Mouse (Mus musculus): ENCODE measurements around the gene Tmem119. TPM values are rescaled to one million over a fixed set of nuclear protein-coding genes. Genes with fewer than 3 reads are reported as not detected.

The Tmem119 gene
- total and polyA plus RNA-seq, 2 experiments from 2014 or later = 12.4 to 28.4 TPM

- DNase-seq (ENCODE audit: low spot score) = no peak
- Histone ChIP-seq H3K27me3 (ENCODE audit: control insufficient read depth, insufficient read depth, low read length) (peaks cover 25% of the 10 kb centered on the region), H3K4me3 (ENCODE audit: low read depth, low read length) (no peak overlapping the region), H3K27ac (ENCODE audit: low read depth) (0 out of 2 replicates have a peak overlapping the region, but pooled peaks have one; percentile 30), H3K36me3 (replicated peaks; ENCODE audit: control insufficient read depth, insufficient read depth, low read length) (no peaks in the 10 kb centered on the region), H3K9me3 (replicated peaks; ENCODE audit: control insufficient read depth, low read length) (no peaks in the 10 kb centered on the region), H3K4me1 (ENCODE audit: control insufficient read depth, insufficient read depth) (no peaks in the 10 kb centered on the region), H3K4me2 (ENCODE audit: low read depth, low read length) (peak overlapping the region; percentile 33; the same call in 1 of the 2 replicates), H3K9ac (replicated peaks; ENCODE audit: low read depth, low read length) (no peak overlapping the region)
- no peak for ATAC-seq (ENCODE audit: insufficient read depth, low read depth)
- WGBS = 19% methylated on average over 19 of the region's 19 CpGs
- TF ChIP-seq CTCF (IDR thresholded peaks at IDR 0.05; ENCODE audit: low read depth) (no peak), EP300 (IDR thresholded peaks at IDR 0.05; ENCODE audit: low read depth) (no peak)
Observed at GRCm38 (mm10) chr5:113797149-113797882, 3.0 kb downstream of the Tmem119 start.

DNA sequence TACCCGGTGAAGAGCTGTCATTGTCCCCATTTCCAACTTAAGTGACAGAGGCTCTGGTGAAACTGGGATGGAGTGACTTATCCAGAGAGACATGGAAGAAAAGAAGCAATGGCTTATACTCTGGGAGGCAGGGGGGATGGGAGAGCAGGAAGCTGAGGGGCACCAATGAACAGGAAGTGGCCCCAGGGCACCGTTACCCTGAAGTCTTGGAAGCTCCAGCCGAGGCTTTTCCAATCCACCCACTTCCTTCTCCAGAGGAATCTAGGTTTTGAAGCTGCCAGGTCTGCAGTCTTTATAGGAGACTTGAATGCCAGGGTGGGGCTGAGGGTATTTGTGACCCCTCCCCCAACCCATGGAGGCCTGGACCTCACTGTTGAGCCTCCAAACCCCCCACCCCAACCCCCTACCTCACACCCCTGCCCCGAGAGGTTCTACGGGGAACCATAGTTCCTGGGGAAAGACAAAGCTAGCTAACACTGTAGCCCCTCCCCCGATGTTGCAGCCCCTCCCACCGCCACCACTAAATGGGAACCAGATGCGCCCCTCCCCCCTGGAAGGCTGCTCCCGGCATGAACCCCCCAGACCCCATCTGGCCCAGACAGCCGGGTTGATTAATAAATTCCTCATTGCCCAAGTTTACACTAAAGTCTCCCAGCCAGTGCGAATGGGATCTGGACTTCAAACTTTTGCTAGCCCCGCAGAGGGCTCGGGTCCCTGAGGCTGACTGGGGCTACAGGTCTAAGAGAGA lies 3.7 kb downstream of the Tmem119 start:
- ATAC-seq (ENCODE audit: insufficient read depth, low read depth) (no peak), DNase-seq (ENCODE audit: low spot score) (no peak)
- no peak overlapping the region for H3K27ac ChIP-seq (ENCODE audit: low read depth)
- H3K36me3 ChIP-seq (replicated peaks; ENCODE audit: control insufficient read depth, insufficient read depth, low read length) = no peaks in the 10 kb centered on the region
- H3K4me3 ChIP-seq (ENCODE audit: low read depth, low read length) = no peak overlapping the region
- H3K9me3 ChIP-seq (replicated peaks; ENCODE audit: control insufficient read depth, low read length) = no peaks in the 10 kb centered on the region
- H3K9ac ChIP-seq (replicated peaks; ENCODE audit: low read depth, low read length) = no peak overlapping the region
- 12% methylated on average over 13 of the region's 13 CpGs for WGBS
- peak overlapping the region; percentile 33; the same call in 1 of the 2 replicates for H3K4me2 ChIP-seq (ENCODE audit: low read depth, low read length)
- TF ChIP-seq EP300 (IDR thresholded peaks at IDR 0.05; ENCODE audit: low read depth) (no peak), CTCF (IDR thresholded peaks at IDR 0.05; ENCODE audit: low read depth) (no peak)
- no peaks in the 10 kb centered on the region for H3K4me1 ChIP-seq (ENCODE audit: control insufficient read depth, insufficient read depth)
- peaks cover 25% of the 10 kb centered on the region for H3K27me3 ChIP-seq (ENCODE audit: control insufficient read depth, insufficient read depth, low read length)

- TF ChIP-seq EP300 (IDR thresholded peaks at IDR 0.05; ENCODE audit: low read depth) (no peak), CTCF (IDR thresholded peaks at IDR 0.05; ENCODE audit: low read depth) (no peak)
- H3K27ac ChIP-seq (ENCODE audit: low read depth) = no peak overlapping the region
- DNase-seq (ENCODE audit: low spot score) = no peak
- no peak for ATAC-seq (ENCODE audit: insufficient read depth, low read depth)
- no peaks in the 10 kb centered on the region for H3K36me3 ChIP-seq (replicated peaks; ENCODE audit: control insufficient read depth, insufficient read depth, low read length)
- H3K4me1 ChIP-seq (ENCODE audit: control insufficient read depth, insufficient read depth) = no peaks in the 10 kb centered on the region
- no peak overlapping the region for H3K9ac ChIP-seq (replicated peaks; ENCODE audit: low read depth, low read length)
- H3K9me3 ChIP-seq (replicated peaks; ENCODE audit: control insufficient read depth, low read length) = no peaks in the 10 kb centered on the region
- 67% methylated on average over 16 of the region's 16 CpGs for WGBS
- no peaks in the 10 kb centered on the region for H3K27me3 ChIP-seq (ENCODE audit: control insufficient read depth, insufficient read depth, low read length)
- no peak overlapping the region for H3K4me2 ChIP-seq (ENCODE audit: low read depth, low read length)
- H3K4me3 ChIP-seq (ENCODE audit: low read depth, low read length) = no peak overlapping the region
Observed at GRCm38 (mm10) chr5:113791197-113792095, 8.9 kb downstream of the Tmem119 start.

GRCm38 (mm10) chr5:113790453-113791196 lies 9.7 kb downstream of the Tmem119 start:
- Histone ChIP-seq H3K9me3 (replicated peaks; ENCODE audit: control insufficient read depth, low read length) (no peaks in the 10 kb centered on the region), H3K4me2 (ENCODE audit: low read depth, low read length) (no peak overlapping the region), H3K27me3 (ENCODE audit: control insufficient read depth, insufficient read depth, low read length) (no peaks in the 10 kb centered on the region), H3K27ac (ENCODE audit: low read depth) (no peak overlapping the region), H3K9ac (replicated peaks; ENCODE audit: low read depth, low read length) (no peak overlapping the region), H3K4me1 (ENCODE audit: control insufficient read depth, insufficient read depth) (no peaks in the 10 kb centered on the region), H3K4me3 (ENCODE audit: low read depth, low read length) (no peak overlapping the region), H3K36me3 (replicated peaks; ENCODE audit: control insufficient read depth, insufficient read depth, low read length) (no peaks in the 10 kb centered on the region)
- TF ChIP-seq CTCF (IDR thresholded peaks at IDR 0.05; ENCODE audit: low read depth) (no peak), EP300 (IDR thresholded peaks at IDR 0.05; ENCODE audit: low read depth) (no peak)
- no peak for DNase-seq (ENCODE audit: low spot score)
- 50% methylated on average over 11 of the region's 11 CpGs for WGBS
- ATAC-seq (ENCODE audit: insufficient read depth, low read depth) = no peak
